Mouse (Mus musculus) testis, adult 2 months (tissue): ENCODE results near the gene Tpcn1.

Experiments used
- CTCF ChIP-seq: fragments of 200-500 bp; IDR thresholded peaks from 2 replicates; pipeline ENCODE4 v1.5.1; 2012; ENCODE audit warnings: low read depth, mild to moderate bottlenecking, inconsistent platforms, low read length, moderate library complexity; ENCODE audit not compliant: control insufficient read depth, insufficient read depth, insufficient replicate concordance
- POLR2A ChIP-seq: fragments of 200-500 bp; IDR thresholded peaks from 2 replicates; pipeline ENCODE4 v1.6.1; 2012; ENCODE audit warnings: low read depth, mild to moderate bottlenecking, inconsistent platforms, low read length, moderate library complexity; ENCODE audit not compliant: control insufficient read depth

DNA sequence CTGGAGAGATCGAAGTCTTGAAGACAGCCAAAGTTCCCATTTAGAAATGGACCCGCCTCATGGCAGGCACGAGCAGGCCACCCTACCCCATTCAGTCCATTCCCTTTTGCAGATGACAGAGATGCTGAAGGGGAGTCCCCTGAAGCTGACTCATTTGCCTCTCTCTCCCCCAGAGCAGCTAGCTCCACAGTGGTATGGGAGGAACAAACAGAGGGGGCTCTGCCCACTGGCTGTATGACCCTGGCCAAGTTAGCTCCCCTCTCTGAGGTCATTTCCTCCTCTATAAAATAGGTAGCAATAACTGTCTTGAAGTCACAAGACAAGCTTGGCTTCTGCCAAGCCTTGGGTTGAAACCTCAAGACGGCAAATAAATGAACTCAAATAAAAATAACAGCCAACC lies 5.0 kb downstream of the Tpcn1 start:
- TF ChIP-seq CTCF, result no peak
- TF ChIP-seq POLR2A, result no peak
